Mouse (Mus musculus) megakaryocyte, embryonic 14.5 days (primary cell): ENCODE results near the gene Gm12216. TPM values are rescaled to one million over a fixed set of nuclear protein-coding genes. Genes with fewer than 3 reads are reported as not detected.

ENCODE experiments used
- H3K27me3 ChIP-seq: replicated peaks from 2 replicates; pipeline ENCODE3; 2012; ENCODE audit warnings: inconsistent platforms
- H3K36me3 ChIP-seq: replicated peaks from 2 replicates; pipeline ENCODE3; 2012; ENCODE audit warnings: low read length, inconsistent platforms, mixed read lengths
- H3K4me1 ChIP-seq: 2 replicates; pipeline ENCODE4 v1.6.1; 2012; ENCODE audit warnings: inconsistent platforms
- H3K4me3 ChIP-seq: replicated peaks from 2 replicates; pipeline ENCODE3; 2012; ENCODE audit warnings: moderate library complexity, mild to moderate bottlenecking, inconsistent platforms
- H3K9me3 ChIP-seq: 2 replicates; pipeline ENCODE4 v1.6.1; 2012; ENCODE audit warnings: inconsistent platforms
- FLI1 ChIP-seq: IDR thresholded peaks from 2 replicates; pipeline ENCODE4 v1.6.1; 2012; ENCODE audit warnings: low read length, inconsistent platforms, mixed read lengths
- GATA1 ChIP-seq: IDR thresholded peaks from 3 replicates; pipeline ENCODE4 v1.6.1; 2012; ENCODE audit warnings: mixed read lengths, low read length, inconsistent platforms, borderline replicate concordance
- polyA plus RNA-seq: library from polyadenylated mRNA; stranded (reverse); fragments of >175 nt; gene quantifications from 2 replicates; pipeline ENCODE4 v1.2.3, GENCODE M21; 2012; ENCODE audit warnings: low replicate concordance; ENCODE audit not compliant: insufficient read depth

The Gm12216 gene
- polyA plus RNA-seq, 1 experiment = not detected

DNA sequence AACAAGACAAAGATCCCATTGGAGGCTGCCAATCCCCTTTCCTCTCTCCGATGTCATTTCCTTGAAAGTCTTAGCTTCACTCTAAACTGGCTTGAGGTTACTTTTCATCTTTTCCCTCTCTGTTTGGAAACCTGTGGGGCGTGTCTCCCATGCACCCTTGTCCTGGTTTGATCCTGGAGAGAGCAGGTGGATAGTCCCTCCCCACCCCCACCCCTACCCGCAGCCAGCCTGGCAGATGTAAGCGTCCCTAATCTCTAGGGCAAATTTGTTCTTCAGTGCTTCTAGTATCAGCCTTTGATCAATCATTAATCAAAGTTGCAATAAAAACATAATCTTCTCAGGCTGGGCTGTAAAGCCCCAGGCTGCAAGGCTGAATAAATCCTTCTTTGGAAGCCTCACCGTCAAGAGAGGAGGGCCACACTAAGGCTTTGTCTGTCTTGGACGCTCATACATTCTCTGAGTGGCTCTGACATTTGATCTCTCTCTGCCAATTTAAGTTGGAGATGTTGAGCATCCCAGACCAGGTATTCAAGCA is 61.6 kb downstream of the Gm12216 start:
- TF ChIP-seq FLI1 (no peak), GATA1 (no peak)

DNA sequence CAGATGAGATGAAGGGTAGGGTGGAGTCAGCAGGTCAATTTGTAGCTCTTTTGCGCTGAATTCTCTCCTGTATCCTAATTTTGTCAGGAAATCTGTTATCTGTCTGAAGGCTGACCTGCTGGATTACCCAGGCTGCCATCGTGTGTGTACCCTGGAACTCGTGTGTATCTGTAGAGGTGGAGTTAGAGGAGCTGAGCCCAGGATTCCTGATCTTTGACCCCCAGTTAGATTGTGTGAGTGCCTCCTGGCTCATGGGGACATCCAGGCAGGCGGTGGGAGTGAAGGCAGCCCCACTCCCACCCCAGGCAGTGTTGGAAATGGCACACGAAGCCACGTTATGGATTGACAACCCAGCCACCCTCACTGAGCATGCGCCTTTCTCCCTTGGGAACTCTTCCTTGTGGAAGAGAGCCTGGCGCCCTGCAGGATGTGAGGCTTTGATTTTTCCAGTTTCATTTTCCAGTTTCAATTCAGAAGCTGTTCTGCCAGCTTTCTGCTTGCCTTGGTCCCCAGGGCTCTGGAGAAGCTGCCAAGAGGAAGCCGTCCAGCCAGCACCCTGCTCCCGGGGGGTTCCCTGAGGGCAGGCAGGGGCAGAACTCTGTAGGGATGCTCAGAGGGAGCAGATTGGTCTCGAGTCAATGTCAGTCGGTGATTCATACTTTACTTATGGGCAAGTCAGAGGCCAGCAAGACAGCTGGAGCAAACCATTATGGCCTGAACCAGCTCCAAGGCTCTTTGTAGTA is 62.5 kb downstream of the Gm12216 start:
- H3K4me1 ChIP-seq = peaks cover 60% of the 10 kb centered on the region
- H3K27me3 ChIP-seq = no peaks in the 10 kb centered on the region
- no peak for TF ChIP-seq GATA1
- no peak for TF ChIP-seq FLI1
- H3K4me3 ChIP-seq = no peak overlapping the region
- H3K36me3 ChIP-seq = no peaks in the 10 kb centered on the region
- no peaks in the 10 kb centered on the region for H3K9me3 ChIP-seq

More for the DNA sequence above, 61.6 kb downstream of the Gm12216 start:
- no peaks in the 10 kb centered on the region for H3K36me3 ChIP-seq
- peaks cover 66% of the 10 kb centered on the region for H3K4me1 ChIP-seq
- no peak overlapping the region for H3K4me3 ChIP-seq
- H3K27me3 ChIP-seq = no peaks in the 10 kb centered on the region
- H3K9me3 ChIP-seq = no peaks in the 10 kb centered on the region

DNA sequence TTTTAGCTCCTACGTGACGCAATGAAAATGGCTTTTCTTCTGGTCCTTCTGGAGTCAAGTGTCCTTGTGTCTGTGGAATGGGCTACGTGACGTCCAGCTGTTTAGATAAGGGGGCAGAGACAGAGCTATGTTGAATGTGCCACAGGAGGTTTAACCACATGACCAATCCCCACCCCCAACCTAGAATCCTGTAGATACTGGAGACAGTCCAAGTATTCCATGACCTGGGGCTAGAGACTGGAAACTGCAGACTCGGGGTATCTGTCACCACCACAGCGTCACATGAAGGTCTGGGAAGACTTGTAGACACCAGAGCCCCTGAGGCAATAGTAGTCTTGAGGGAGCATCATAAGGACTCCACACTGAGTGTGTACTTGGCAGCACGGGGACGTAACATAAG is 63.2 kb downstream of the Gm12216 start:
- Histone ChIP-seq H3K36me3 (peaks cover 6% of the 10 kb centered on the region), H3K9me3 (peaks cover 4% of the 10 kb centered on the region; the same call in 1 of the 2 replicates), H3K27me3 (no peaks in the 10 kb centered on the region), H3K4me3 (peak overlapping the region; percentile 28), H3K4me1 (peaks cover 62% of the 10 kb centered on the region)
- TF ChIP-seq GATA1 = no peak

DNA sequence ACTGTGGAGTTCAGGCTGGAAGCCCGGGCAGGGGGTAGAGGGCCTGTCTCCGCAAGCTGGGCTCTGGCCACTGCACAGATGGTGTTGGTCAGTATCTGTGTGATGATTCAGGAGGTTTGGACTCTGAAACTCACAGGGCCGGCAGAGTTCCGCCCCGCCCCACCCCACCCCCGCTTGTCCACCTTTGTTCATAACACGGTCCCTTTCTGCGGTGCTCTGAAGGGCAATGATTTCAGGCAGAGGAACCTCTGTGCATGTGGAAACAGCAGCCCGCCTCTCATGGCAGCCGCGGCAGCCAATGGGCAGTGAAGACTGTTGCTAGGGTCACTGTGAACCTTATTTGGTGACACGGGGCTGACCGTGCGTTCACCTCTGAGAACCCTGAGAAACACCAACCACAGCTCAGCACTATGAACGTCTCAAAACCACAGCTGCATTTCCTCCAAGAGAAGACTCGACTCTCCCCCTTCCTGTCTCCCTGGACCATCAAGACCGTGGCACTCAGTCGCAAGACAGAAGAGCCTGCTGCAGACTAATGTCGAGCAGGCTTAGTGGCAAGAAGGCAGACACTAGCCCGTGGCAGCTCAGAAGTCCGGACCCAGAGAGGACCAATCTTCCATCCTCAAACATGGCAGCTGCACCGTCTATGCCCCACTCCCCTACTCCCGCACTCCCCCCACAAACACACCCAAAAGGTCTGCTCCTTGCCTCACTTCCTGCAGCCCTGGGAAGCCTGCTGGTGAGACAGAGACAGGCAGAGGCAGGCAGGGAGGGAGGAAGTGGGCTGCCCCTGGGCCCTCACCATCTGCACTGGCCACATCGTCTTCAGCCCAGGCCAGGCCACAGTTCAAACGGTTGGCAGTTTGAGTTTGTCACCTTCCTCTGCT is 64.1 kb downstream of the Gm12216 start:
- peaks cover 15% of the 10 kb centered on the region for H3K36me3 ChIP-seq
- H3K27me3 ChIP-seq = no peaks in the 10 kb centered on the region
- no peak for TF ChIP-seq GATA1
- peaks cover 12% of the 10 kb centered on the region for H3K9me3 ChIP-seq
- H3K4me1 ChIP-seq = peaks cover 64% of the 10 kb centered on the region
- peak overlapping the region; percentile 89 for H3K4me3 ChIP-seq

DNA sequence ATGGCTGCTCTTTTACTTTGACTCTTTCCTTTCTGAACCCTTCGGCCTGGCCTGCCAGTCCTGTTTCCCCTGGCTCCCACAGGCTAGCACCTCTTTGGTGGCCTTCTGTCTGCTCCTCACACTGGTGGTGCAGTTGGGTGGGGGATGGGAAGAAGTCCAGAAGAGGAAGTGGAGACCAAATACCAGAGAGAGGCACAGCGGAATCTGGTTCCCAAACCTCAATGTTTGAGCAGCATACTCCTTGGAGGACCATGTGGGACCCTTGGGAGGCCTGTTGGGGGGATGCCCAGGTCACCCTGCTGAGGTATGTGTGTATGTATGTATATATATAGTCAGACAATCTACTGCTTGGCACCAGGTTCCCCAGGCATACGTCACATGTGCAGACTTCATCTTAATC is 65.0 kb downstream of the Gm12216 start:
- Histone ChIP-seq H3K4me1 (peaks cover 73% of the 10 kb centered on the region), H3K9me3 (peaks cover 12% of the 10 kb centered on the region), H3K27me3 (no peaks in the 10 kb centered on the region), H3K36me3 (peaks cover 16% of the 10 kb centered on the region), H3K4me3 (peak overlapping the region; percentile 89)
- TF ChIP-seq FLI1 (no peak), GATA1 (no peak)

DNA sequence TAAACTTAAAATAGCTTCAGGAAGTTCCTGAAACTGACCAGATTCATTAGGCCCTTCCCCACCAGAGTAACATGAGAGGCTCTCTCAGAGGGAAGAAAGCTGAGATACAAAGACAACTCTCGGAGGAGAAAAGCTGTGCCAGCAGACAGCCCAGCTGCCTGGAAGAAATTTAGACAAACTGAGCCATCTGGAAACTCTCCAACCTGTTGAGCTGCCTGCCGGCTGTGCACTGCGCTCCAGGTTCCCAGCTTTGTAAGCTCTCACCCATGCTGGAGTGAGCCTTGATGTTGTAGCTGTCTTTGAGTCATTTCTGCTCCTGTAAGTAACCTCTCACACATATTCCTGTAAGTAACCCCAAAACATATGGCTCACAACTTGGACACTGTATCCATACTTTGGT is 66.1 kb downstream of the Gm12216 start:
- Histone ChIP-seq H3K4me1 (peaks cover 79% of the 10 kb centered on the region), H3K27me3 (no peaks in the 10 kb centered on the region), H3K9me3 (peaks cover 12% of the 10 kb centered on the region), H3K4me3 (no peak overlapping the region), H3K36me3 (peaks cover 16% of the 10 kb centered on the region)
- TF ChIP-seq FLI1 (no peak), GATA1 (no peak)

DNA sequence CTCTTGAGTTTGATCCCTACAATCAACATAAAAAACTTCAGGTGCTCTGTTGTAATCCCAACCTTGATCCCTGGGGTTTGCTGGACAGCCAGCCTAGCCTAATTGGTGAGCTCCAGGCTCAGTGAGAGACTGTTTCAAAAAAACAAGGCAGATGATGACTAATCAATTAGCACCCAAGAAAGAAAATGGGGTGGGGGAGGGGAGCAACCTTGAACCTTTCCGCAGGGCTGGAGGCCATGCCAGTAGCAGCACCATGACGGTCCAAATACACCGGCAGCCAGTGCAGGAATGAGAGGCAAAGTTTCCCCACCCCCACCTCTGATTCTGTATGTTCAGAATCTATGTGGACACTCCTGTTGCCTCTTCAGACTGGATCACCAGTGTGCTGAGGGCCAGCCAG is 69.8 kb downstream of the Gm12216 start:
- Histone ChIP-seq H3K4me1 (peaks cover 70% of the 10 kb centered on the region), H3K36me3 (peaks cover 16% of the 10 kb centered on the region), H3K9me3 (peaks cover 12% of the 10 kb centered on the region), H3K4me3 (no peak overlapping the region), H3K27me3 (no peaks in the 10 kb centered on the region)
- TF ChIP-seq FLI1 = no peak
- TF ChIP-seq GATA1 = no peak

DNA sequence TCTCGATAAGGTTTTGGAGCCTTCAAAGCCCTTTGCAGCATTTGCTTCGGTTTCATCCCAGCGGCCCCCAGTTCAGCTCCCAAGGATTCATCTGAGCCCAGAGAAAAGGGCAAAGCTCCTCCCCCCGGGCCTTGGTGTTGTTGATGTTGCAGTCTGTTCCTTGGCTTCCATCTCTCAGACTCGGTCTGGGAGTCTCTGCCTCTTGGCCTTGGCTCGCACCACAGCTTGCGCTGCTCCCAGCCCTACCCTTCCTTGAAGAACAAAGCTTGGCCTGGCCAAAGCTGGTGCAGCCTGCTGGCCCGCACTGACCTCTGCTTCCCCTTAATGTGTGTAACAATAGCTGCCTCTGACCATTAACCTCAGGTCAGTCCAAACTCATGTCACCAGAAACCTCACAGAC is 70.9 kb downstream of the Gm12216 start:
- H3K9me3 ChIP-seq = peaks cover 12% of the 10 kb centered on the region
- H3K27me3 ChIP-seq = no peaks in the 10 kb centered on the region
- TF ChIP-seq GATA1 (no peak), FLI1 (no peak)
- H3K36me3 ChIP-seq = peaks cover 16% of the 10 kb centered on the region
- no peak overlapping the region for H3K4me3 ChIP-seq
- peaks cover 67% of the 10 kb centered on the region for H3K4me1 ChIP-seq

DNA sequence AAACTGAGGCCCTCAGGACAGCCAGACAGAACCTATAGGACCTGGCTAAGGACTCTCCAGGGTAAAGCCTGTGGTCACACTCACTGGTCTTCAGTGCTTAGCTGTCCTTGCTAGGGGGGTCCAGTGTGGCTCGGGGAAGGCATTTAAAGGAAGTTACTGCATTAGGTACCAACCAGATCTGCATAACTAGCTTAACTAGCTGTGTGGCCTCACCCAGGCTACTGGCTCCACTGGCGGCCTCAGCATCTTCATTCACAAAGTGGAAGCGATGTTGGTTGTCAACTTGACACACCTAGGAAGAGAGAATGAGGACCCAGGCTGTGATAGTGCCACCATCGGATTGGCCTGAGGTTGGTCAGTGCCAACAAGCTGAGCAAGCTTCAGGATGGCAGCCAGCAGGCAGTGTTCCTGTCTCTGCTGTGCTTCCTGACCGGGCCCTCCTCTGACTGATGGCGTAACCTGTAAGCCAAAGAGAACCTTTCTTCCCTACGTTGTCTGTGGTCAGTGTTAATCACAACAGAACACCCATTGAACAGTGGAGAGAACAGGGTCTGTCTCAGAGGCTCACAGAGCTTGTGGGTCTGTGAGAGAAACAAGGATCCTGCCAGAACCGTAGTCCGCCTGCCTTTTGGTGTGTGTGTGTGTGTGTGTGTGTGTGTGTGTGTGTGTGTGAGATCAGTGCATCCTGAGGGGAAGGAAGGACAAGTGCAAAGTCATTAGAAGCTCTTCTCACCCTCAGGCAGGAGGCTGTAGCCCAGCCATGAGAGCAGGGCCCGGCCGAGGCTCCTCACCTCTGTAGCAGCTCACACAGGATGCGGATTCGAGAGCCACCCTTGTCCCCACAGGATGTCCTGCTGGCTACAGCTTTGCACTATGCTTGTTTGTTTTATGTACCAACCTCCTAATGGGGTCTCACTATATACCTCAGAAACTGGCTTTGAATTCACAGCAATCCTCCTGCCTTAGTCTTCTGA is 72.7 kb downstream of the Gm12216 start:
- Histone ChIP-seq H3K9me3 (peaks cover 12% of the 10 kb centered on the region), H3K4me1 (peaks cover 59% of the 10 kb centered on the region), H3K36me3 (peaks cover 21% of the 10 kb centered on the region), H3K4me3 (peak overlapping the region; percentile 20), H3K27me3 (no peaks in the 10 kb centered on the region)
- TF ChIP-seq GATA1 (no peak), FLI1 (no peak)
